Mouse (Mus musculus): Measurements from ENCODE around the gene Rif1.
"Not testable (repeated sequence)": the region's sequence is repeated elsewhere in the genome, so short reads cannot be mapped to it uniquely, and the experiment has no call there.

Gene Rif1

GRCm38 (mm10) chr2:52072065-52072490 is 554 bp upstream of the Rif1 start:
- DNase-seq, result peak; percentile 22

DNA sequence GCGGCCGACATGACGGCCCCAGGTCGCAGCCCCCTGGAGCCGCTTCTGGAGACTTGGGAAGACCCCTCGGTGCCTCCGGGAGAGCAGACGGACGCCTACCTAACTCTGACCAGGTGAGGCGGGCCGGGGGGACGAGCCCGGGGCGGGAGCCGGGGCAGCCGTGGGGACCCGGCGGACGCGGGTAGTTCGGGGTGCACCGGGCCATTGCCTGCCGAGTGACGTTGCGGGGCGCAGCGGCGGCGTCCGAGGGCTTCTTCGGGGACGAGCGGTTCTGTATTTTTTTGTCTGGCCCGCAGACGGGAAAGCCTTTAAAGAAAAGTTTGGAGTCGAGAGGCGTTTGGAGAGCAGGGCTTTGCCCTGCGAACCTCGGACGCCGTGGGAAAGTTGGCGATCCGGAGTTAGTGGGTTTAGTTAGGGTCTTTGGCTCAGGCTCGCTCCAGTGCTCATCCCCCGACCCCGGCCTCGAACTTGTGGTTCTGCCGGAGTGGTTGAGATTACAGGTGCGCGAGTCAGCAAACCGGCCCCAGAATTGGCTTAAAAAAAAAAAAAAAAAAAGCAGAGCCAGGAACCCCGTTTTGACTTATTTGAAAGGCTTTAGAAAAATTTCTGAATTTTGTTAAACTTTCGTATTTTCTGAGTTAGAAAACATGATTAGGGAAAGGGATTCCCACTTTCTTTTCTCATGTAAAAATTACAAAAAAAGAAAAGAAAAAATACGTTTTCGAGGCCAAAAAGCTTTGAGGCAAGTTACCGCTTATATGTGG is 691 bp downstream of the Rif1 start:
- DNase-seq, result no peak

- no peak for DNase-seq
These were observed 6.0 kb downstream of the Rif1 start for GRCm38 (mm10) chr2:52078666-52079065.

DNA sequence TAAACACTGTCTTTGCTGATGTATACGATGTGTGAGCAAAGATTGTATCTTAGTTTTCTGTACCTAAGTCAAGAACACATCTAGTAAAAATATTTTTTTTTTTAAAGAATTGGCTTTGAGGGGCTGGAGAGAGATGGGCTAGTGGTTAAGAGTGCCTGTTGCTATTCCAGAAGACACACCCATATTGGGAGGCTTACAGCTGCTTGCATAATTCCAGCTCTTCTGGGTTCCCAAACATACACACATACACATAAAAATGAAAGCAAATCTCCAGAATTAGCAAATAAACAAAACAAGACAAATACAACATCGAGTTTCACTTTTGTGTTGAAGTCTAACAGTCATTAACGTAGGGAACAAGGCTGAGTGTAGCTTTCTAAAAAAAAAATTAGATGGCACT is 11.4 kb downstream of the Rif1 start:
- DNase-seq, result no peak

- peak; percentile 61 for DNase-seq
These were observed 11.9 kb downstream of the Rif1 start for GRCm38 (mm10) chr2:52084571-52084970.

DNA sequence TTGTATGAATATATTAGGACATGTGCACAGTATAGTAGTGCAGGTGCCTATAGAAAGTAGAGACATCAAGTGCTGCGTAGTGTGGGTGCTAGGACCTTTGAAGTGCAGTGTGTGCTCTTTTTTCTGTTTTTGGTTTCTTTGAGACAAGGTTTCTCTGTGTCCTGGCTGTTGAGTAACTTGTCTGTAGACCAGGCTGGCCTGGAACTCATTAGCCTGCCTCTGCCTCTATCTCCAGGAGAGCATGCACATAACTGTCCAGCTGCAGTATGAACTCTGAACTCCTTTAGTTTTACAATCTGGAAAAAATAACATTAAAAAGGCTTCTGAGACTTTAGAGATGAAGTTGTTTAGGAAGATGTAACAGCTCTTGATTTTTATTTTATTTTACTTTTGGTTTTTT is 41.5 kb downstream of the Rif1 start:
- DNase-seq, result no peak

DNA sequence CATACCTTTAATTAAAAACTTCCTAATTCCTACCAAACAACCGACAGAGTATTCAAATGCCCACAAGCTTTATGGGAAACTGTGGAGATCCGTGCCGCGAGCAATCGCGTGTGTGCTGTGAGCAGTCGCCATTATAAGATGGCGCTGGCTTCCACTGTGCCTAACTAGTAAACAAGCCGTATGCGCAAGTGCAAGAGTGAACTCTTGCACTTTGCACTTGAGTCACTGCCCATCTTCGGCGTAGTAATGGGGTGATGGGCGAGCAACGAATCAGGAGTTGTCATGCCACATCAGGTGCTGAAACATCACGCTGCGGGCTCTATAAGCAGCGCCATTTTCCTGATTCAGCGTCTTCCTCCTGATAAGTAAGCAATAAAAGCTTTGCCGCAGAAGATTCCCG is 58.7 kb downstream of the Rif1 start:
- not testable (repeated sequence) for DNase-seq

DNA sequence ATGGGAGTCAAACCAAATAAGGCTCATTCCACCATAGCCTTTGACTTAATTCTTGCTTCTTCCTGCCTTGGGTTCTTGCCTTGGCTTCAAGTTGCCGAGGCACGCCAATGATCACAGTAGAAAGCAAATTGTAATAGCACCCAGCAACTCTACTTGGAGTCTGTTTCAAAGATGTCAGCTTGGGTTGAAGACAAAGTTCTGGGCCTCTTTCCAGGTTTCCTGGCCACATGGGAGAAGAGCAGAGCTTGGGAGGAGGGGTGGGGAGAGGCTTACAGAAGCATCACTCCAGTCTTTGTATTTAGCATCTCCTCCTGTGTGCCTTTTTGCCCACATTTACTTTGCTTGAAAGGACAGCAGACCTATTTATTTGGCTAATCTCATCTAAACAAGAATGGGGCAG is 60.7 kb downstream of the Rif1 start:
- no peak for DNase-seq

DNA sequence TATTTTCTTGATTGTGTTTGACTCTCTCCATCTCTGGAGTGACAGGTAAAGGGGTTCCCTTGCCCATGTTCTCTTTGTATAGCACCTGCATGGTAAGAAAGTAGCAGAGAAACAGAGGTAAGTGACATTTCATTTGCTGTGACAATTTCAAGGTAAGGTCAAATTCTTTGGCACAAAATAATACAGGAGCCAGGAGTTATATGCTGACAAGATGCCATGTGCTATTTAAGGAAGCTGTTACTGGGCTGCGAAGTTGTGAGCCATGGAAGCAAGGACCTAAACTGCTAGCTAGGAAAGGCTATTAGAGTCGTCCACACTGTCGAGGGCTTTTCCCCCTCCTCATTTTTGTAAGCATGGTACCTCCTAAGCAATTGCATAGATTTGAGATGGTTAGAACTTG is 80.4 kb downstream of the Rif1 start:
- DNase-seq, result no peak

DNA sequence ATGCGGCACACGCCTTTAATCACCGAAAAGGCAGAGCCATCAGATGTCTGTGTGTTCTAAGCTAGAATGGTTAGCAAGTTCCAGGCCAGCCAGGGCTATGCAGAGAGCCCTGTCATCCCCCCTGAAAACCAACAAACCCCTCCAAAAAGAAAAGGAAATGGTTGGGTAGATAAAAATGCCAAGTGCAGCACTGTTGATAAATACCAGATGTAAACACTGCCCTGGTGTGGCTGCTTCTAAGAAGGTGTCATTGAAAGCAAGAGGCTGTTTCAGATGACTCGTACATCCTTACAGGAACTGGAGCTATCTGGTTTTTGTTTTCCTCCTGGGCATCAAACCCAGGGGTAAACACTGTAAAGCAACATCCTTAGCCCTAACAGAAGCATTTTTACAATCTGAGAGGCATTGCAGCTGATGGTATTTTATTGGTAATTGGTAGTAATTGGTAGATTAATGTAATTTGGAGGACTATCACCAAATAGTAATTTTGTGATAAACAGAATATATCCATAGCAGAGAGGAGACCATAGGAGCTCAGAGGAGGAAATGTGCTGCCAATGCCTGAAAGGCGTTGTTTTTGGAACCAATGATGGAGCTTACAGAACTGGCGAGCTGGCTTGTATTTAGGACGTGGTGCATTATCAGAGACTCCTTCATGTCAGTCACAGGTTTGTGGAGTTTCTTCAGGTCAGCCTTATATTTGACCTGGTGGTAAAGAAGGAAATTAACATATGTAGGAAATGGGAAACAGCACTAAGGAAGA is 96.8 kb downstream of the Rif1 start:
- no peak for DNase-seq
